Mouse (Mus musculus): ENCODE results near the gene Lrp6.

Gene Lrp6

DNA sequence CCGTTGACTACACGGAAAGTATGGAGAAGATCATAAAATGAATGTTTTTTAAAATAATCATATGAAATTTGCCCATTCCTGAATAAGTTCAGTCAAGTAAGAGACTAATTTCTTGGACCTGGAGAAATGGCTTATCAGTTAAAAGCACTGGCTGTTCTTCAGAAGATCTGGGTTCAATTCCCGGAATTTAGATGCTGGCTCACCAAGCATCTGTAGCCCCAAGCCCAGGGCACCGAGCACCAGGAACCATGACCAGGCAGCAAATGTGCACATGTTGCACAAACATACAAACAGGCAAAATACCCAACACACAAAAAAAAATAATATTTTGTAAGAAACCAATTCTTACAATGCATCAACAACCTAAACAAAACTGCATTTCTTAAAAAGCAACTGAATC, 37.4 kb downstream of the Lrp6 start:
- no peak for DNase-seq

DNA sequence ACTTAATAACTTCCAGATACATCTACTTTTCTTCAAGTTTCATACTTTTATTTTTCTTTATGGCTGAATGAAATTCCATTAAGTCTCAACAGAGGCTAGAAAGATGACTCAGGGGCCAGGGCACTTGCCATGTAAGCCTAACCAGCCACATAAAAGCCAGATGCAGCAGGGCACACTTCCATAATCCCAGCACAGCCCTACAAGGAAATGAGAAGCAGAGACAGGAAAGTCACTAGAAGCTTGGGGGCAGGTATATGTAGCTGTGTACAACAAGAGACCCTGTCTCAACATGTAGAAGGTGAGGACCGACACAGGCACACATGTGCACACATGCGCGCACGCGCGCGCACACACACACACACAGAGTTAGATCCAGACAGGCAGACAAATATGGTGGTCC, 38.4 kb downstream of the Lrp6 start:
- DNase-seq, result no peak

DNA sequence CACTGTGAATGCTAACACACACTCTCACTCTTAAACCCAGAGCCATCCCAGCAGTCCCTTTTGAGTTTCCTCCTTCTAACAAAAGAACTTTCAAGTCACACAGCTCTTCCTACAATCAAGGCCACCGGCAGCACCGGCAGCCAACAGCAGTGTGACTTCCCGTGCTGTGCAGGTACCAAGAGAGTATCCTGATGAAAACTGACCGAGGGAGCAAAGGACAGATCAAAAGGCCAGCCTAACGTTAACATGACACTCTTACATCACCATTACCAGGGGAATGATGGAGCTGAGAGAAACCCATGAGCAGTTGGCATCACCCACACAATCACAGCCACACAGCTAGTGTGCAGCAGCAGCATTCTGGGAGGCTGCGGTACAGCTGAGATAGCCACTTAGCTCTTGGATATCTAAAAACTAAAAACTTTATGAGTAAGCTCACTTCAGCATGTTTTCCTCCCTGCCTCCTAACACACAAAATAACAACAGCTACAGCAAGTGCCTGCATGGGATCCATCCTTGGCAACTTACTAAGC, 39.1 kb downstream of the Lrp6 start:
- no peak for DNase-seq

DNA sequence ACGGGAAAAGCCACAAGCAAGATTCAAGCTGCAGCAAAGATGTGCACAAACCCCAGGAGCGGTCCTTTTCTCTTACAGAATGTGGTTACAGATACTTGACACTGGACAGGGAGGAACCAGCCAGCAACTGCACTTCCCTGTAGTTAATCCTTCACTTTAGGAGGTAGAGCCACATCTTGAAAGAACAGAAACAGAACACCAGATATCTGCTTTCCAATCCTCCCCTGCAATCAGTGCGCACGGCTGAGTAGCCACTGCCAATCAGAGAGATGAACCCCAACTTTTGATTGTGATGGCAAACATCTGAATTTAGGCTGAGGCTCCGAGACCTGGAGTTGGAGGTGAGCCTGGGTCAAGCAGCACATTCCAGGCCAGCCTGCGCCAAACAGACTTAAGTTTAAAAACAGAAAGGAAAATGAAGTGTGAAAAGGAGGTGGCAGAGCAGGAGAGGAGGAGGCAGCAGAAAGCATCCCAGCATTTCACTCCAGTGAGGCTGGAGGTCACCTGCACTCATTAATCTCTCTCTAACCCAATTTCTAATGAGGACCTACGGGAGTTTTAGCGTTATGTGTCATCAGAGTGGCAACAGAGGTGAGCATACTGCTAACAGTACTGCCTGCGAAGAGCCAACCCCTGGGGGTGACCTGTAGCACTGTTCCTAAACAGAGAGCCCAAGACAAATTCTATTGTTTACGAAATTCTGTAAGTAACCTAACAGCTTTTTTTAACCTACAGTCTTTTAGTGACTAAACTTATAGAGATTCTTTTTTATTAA, 39.8 kb downstream of the Lrp6 start:
- DNase-seq, result no peak

DNA sequence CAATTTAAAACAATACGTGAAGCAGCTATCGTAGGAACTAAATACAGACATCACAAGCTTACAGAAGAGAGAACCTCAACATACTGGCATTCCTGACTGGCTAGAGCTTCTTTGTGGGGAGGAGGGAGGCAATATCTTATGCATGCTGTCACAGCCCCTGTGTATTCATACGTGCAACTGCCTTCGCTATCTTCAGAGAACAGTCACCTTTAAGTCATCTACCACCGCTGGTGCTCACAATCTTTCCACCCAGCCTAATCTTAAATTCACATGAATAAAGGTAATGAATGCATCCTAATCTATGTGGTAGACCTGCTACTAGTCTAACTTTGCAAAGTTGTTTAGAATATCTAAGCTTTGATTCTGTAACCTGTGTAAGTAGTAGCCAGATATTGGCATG, 40.5 kb downstream of the Lrp6 start:
- DNase-seq, result no peak

DNA sequence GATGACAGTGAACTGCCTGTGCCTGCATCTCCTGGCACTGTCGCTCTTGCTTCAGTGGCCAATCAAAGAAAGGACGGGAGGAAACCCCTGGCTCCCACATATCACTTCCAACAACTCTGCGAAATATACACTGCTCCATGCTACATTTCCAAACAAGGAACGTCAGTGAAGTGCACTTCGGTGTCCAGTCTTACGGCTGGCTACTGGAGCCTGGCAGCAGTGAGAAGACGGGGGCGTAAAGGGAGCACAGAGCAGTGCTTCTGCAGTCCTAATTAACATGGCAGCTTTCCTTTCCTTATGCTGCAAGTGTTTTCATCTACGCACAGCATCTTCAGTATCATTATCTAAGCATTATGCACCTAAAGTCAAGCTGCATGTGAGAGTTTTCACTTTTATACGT, 45.4 kb downstream of the Lrp6 start:
- DNase-seq, result no peak

DNA sequence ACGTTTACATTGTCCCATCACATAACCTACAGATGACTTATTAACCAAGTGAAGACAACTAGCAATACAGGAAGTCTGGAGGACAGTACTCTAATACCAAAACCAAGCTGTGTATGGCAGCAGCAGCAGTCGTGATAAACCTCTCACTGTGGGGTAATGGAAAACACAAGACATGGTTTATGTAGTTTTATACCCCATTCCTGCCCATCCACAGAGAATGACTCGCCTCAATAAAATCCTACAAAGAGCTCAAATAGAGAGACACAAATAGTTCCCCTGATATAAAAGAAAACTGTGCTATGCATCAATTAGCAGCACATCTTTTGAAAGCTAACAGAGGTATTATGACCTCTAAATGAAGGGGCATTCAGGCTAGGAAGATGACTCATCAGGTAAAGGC, 45.9 kb downstream of the Lrp6 start:
- DNase-seq, result no peak

DNA sequence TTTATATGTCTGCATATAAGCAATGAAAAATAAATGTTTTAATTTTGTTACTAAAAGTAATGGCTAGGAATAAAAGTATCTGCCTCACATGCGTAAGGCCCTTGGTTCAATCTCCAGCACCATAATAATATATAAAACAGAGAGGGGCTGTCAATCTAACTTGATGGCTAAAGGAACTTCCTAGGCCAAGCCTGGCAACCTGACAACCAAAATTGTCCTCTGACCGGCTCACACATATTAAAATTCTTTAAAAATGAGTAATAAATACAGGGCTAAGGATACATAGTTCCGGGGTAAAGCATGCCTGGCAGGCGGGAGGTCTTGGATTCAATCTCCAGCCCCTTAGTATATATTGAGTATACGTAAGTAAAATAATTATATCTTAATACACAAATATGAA, 48.3 kb downstream of the Lrp6 start:
- DNase-seq, result no peak

DNA sequence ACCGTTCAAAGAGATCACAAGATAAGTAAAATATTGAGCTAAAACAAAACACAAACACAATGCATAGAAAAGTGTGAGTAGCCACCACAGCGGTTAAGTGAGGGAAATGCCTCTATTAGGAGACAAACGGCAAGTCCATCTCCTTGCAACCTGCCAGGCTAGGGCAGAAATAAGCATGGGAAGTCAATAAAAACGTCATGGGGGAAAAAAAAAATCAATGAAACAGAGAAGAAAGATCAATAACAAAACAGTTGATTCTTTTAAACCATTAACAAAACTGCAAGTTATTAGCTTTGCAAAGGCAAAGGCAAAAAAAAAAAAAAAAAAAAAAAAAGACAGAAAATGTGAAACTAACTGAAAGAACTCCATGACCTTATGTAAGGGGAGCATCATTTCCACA, 49.6 kb downstream of the Lrp6 start:
- DNase-seq, result no peak

DNA sequence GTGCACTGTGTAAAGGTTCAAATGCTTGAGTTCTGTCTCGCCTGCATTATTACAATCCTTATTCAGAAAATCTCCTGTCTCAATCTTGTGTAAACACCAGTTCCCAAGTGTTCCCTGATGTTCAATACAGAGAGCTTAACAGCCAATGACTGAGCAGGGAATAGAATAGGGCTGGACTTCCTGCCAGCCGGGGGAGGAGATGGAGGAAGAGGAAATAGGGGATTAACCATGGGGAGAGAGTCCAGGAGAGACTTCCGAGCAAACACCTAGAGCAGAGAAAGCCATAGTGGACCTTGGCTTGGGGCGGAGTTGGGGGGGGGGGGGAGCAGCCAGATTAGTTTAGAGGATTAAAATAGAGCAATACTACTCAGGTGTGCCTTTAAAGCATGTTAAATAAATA, 51.3 kb downstream of the Lrp6 start:
- DNase-seq, result no peak

DNA sequence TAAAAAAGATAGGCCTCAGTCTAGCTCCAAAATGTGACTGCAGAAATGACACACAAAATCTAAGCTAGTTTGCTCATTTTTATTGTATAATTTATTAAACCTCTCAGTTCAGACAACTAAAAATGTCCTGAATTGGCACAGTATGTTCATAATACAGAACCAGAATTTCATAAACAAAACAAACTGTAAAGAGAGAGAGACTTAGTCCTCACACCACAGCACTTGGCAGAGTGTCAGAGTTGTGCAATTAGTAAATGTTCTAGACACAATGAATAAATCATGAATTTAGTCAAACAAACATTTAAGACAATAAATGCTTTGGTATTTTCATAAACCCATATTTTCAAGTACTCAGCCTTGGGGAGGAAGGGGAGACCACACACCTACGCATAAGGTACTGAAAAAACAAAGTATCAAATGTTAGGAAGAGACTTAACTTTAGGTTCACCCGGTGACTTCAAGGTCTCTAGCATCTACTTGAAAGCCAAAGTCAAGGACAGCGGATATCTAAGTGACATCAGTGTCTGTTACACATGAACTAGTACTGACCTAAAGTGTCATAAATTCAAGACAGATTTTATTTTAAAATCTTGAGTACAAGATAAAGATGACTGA, 52.8 kb downstream of the Lrp6 start:
- DNase-seq, result no peak

DNA sequence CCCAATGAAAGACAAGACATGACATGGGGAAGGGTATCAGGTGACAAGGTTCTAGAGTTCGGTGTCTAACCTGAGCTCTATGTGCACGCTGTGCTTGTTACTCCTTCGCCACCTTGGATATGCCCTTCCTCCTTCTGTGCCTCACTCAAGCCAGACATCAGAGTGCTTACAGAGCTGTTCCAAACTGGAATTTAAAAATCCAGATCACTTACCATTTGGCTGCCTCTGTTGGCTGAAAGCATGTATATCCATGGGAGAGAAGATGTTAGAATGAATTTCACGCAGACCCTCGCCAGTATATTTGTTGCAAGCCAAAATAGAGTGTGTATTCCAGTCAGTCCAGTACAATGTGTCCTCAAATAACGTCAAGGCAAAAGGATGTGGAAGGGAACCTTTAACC, 53.8 kb downstream of the Lrp6 start:
- DNase-seq, result no peak

DNA sequence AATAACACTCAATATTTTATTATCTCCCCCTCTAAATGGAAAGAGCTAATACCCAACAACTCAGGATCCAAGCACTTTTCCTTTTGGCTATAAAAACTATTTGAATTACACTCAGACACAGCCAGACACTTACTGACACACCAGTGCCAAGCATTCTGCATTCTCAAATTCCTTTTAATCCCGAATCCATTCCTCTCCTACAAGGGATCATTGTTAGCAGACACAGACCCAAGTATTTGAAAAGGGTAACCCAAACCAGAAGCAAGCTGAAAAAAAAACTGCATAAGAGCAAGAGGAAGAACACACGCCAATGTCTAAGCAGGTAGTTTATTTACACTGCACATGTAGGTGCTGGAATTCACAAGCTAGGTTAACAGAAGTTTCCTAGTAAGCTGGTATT, 54.3 kb downstream of the Lrp6 start:
- no peak for DNase-seq

DNA sequence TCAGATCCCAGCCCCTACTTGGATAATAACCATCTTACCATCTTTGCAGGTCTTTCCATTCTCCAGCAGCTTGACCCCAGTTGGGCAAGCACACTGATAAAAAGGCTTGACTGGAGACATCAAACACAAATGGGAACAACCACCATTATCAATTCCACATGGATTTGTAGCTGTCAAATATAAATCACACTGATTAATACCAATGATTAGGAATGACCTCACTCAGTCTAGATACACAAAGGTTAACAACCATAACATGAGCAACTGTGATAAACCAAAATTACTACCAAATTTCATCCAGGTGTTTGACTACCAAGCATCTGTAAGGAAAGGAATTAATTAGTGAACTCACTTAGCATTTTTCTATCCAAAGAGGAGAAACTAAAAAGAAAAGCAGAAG, 55.6 kb downstream of the Lrp6 start:
- no peak for DNase-seq

DNA sequence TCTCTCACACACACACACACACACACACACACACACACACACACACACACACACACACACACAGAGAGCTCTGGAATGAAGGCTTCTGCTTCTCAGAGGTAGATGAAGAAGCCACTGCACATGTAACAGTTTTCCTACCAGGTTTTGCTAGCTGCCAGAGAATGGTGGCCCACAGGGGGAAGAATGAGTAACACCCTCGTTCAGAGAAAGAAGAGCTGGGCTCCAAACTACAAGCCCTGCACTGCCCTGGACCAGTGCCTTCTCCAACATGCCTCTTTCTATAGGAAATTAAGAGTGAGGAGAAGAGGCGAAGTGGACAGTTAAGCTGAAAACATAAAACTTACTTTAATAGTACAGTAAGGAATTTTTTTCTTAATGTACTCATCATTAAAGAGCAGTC, 56.5 kb downstream of the Lrp6 start:
- no peak for DNase-seq

DNA sequence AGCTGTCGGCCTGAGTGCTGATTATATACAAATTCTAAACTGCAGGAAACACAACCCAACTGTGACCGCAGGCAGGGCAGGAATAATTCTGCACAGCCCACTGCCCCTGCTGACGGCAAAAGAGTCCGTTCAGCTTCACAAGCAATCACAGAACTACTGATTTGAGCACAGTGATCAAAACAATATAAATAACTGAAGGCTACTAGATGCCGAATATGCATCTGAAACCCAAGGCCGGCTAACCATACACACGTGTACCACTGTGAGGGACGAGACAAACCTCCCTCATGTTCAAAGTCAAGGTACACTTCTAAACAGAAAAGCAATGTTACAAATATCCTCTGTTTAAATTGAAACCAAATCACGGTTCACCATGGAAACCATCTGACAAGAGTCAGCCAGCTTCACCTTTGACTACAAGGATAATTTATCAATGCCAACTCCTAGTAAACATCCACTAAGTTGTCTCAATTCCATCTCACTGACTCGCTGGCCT, 57.0 kb downstream of the Lrp6 start:
- DNase-seq, result no peak

DNA sequence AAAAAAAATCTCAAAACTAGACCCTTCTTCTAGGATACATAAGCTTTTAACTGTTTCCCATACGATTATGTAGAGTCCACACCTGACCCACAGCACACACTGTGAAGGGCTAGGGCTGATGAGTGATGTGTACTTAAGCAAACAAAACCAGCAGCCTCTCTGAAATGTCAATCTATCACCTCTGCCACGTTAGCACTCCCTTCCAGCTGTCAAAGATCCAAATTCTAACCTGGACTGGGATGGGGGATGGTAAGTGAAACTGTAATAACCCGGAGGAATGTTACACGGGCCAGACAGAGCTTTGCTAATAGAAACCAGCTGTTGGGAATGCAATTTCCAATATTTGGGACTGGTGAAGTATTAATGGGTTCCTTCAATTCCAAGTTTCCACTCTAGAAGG, 61.9 kb downstream of the Lrp6 start:
- DNase-seq, result no peak

DNA sequence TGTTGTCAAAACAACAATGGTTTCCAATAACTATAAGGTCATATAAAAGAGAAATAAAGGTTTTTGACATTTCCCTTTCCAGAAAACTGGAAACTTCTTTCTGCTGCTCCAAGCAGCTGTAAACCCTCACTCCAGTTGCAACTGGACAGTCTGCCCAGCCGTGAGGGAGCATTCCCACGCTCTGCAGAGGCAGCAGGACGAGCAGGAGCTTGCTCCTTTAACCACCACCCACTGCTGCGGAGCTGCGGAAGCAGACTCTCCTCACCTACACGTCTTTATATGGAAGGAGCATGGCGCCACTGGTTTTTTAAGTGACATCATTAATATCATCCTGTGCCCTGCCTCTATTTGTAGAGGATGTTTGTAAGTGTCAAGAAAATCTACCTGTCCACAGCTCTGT, 64.4 kb downstream of the Lrp6 start:
- no peak for DNase-seq

DNA sequence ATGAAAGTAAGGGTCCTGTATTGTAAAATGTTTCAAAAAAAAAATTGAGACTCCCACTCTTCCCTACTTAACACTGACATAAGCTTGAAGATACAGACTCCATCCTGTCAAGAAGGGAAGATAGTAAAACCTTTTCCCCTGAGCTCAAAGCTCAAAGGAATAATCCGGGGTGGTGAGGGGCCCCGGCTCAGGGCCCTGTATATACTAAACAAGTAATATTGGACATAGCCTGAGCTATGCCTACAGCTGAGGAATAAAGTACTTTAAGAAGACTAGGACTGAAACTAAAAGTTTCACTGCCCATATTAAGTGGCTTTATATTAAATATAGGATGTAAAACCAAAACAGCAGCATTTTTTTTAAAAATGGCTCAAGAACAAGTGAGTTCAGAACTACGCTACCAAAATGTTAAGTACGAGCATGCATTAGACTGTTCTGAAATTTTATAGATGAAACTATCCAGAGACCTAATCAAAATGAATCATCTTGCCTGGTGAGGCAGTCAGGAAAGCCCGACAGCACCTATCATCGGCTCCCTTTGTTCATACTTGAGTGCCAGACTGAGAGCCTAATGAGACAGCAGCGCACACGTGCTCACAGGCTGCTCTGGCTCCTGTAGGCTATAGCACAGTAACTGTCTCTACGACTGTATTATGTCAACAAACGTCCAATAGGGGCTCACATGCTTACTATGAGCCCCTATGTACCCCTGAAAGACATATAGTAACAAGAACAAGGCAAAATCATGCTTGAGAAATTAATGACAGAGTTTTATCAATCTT, 66.2 kb downstream of the Lrp6 start:
- DNase-seq, result no peak

DNA sequence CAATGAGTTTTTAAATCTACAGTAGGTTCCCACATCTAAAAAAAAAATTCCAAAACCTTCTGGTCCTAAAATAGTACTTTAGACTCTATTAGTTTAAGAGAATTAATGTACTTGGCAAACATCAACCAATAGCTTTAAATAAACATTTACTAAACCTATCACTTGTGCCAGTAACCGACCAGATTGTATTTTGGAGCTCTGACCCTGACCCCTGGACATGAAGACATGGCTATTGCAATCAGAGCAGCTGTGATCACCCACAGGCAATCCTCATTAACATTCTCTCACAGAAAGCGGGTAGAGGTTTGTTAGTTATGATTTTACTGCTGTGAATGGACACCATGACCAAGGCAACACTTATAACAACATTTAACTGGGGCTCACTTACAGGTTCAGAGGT, 67.7 kb downstream of the Lrp6 start:
- DNase-seq, result no peak

DNA sequence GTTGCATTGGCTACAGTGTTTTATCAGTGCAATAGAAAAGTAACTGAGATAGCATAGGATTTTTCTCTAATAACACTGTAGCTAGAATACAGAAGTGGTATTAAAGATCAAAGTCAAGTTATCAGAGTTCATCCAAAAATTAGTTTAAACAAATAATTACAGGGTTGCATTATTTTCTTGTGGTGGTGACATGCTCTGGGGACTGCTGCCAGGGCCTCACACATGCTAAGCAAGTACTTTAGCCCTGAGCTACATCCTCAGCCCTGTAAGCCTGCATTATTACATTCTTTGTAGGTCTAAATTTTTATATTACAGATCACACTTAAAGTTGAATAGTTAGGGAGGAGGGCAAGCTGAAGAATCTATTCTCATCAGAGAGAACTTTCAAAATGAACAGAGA, 68.2 kb downstream of the Lrp6 start:
- no peak for DNase-seq

DNA sequence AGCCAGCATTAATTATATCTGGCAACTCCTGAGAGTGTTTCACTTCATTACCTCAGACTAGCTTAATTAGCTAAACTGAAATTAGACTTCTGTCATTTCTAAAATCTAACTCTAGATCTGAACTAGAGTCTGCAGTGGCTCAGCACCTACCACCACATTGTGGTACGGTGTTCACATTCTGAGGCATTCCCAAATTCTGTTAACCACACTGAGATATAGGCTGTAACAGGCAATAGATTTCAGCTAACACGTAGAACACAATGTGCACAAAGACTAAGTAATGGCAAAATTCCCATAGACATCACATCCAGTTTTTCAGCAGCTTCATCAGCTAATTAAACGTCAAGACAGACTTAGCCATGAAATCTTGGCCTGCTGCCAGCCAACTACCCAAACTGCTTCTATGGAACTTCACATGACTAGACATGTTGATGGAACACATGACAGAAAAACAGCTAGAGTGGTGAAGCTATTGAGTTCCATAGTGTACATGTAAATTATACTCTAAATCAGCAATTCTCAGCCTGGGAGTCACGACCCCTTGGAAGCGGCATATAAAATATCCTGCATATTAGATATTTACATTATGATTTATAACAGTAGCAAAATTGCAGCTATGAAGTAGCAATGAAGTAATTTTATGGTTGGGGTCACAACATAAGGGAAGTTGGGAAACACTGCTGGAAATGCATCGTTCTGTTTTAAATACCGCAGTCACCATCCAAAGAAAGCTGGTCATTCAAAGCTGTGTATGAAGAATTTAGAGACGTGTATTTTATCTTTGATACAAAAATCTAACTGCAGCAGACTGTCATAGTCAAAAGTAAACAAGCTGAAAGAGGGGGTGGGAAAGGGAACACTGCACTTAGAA, 71.7 kb downstream of the Lrp6 start:
- DNase-seq, result no peak

DNA sequence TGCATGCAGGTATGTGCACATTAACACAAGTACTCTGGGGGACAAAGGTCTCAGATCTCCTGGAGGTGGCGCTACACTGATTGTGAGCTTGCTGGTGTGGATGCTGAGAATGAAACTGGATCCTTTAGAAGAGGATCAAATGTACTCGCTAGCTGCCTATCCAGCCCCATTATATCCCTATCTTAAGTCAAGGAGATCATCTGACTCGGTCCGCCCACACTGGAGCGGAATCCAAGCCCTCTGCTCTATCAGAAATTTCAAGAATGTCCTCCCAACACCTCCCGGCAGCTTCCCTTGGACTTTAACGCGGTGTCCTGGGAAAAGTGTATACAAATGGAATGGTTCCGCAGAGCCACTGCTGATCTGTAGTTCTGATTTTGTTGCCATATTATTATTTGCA, 77.1 kb downstream of the Lrp6 start:
- no peak for DNase-seq

Data from right cerebral cortex, postnatal 25 days (tissue).